Mouse (Mus musculus) lung, embryonic 15.5 days (tissue): ENCODE results near the gene Ptprn2. TPM values are rescaled to one million over a fixed set of nuclear protein-coding genes. Genes with fewer than 3 reads are reported as not detected.

Experiments used
- ATAC-seq: fragments of 200-750 bp; cut with Nextera tagmentation; 2 replicates; pipeline ENCODE4 v1.8.0; 2017; ENCODE audit warnings: moderate number of reproducible peaks, borderline replicate concordance; ENCODE audit not compliant: low FRiP score, low TSS enrichment; ENCODE audit errors: extremely low read depth
- H3K27ac ChIP-seq: fragments of 300-500 bp; sonication (generic); 2 replicates; pipeline ENCODE4 v1.5.1; 2015; ENCODE audit warnings: moderate library complexity, mild to moderate bottlenecking, inconsistent platforms
- H3K27me3 ChIP-seq: fragments of 300-500 bp; sonication (generic); 2 replicates; pipeline ENCODE4 v1.6.1; 2015; ENCODE audit warnings: inconsistent platforms
- H3K36me3 ChIP-seq: fragments of 300-500 bp; sonication (generic); 2 replicates; pipeline ENCODE4 v1.6.1; 2015; ENCODE audit warnings: inconsistent platforms
- H3K4me1 ChIP-seq: fragments of 300-500 bp; sonication (generic); 2 replicates; pipeline ENCODE4 v1.6.1; 2015; ENCODE audit warnings: inconsistent platforms
- H3K4me2 ChIP-seq: fragments of 300-500 bp; sonication (generic); 2 replicates; pipeline ENCODE4 v1.6.1; 2015; ENCODE audit warnings: inconsistent platforms, mild to moderate bottlenecking, moderate library complexity
- H3K4me3 ChIP-seq: fragments of 300-500 bp; sonication (generic); 2 replicates; pipeline ENCODE4 v1.5.1; 2015; ENCODE audit warnings: mild to moderate bottlenecking, inconsistent platforms
- H3K9ac ChIP-seq: fragments of 300-500 bp; sonication (generic); 2 replicates; pipeline ENCODE4 v1.6.1; 2015; ENCODE audit warnings: inconsistent platforms
- H3K9me3 ChIP-seq: fragments of 300-500 bp; sonication (generic); 2 replicates; pipeline ENCODE4 v1.6.1; 2016; ENCODE audit warnings: inconsistent platforms
- WGBS: fragments of 180-500 bp; shearing (Covaris S2); methylation state at CpG from one replicate; pipeline ENCODE4 v1.1.7; 2015; 5-methylcytosine and 5-hydroxymethylcytosine counted together
- polyA plus RNA-seq: library from polyadenylated mRNA; unstranded; fragments of >200 nt; fragmentation: Nextera tagmentation; extraction: Ambion mirVana; gene quantifications from 2 replicates; pipeline ENCODE4 v1.2.1, GENCODE M21; 2015

Gene Ptprn2
- polyA plus RNA-seq, 1 experiment from 2014 or later: 0.16 TPM

- Histone ChIP-seq H3K9me3 (no peaks in the 10 kb centered on the region), H3K4me3 (no peak overlapping the region), H3K4me2 (no peak overlapping the region), H3K36me3 (no peaks in the 10 kb centered on the region), H3K9ac (no peak overlapping the region), H3K4me1 (no peaks in the 10 kb centered on the region), H3K27me3 (no peaks in the 10 kb centered on the region), H3K27ac (no peak overlapping the region)
- 91% methylated on average over 1 of the region's 1 CpGs for WGBS
- no peak for ATAC-seq
These were observed 388.5 kb downstream of the Ptprn2 start for GRCm38 (mm10) chr12:116873866-116874585.

GRCm38 (mm10) chr12:116887496-116888281, 402.2 kb downstream of the Ptprn2 start:
- H3K4me1 ChIP-seq: no peaks in the 10 kb centered on the region
- no peak overlapping the region for H3K4me2 ChIP-seq
- H3K9ac ChIP-seq: no peak overlapping the region
- H3K27me3 ChIP-seq: no peaks in the 10 kb centered on the region
- WGBS: 64% methylated on average over 6 of the region's 6 CpGs
- H3K9me3 ChIP-seq: no peaks in the 10 kb centered on the region
- no peaks in the 10 kb centered on the region for H3K36me3 ChIP-seq
- ATAC-seq: no peak
- H3K4me3 ChIP-seq: no peak overlapping the region
- H3K27ac ChIP-seq: no peak overlapping the region

GRCm38 (mm10) chr12:116888856-116889255, 403.3 kb downstream of the Ptprn2 start:
- H3K27me3 ChIP-seq: no peaks in the 10 kb centered on the region
- H3K9me3 ChIP-seq: no peaks in the 10 kb centered on the region
- no peak overlapping the region for H3K27ac ChIP-seq
- ATAC-seq: no peak
- H3K4me1 ChIP-seq: no peaks in the 10 kb centered on the region
- no peak overlapping the region for H3K9ac ChIP-seq
- H3K4me3 ChIP-seq: no peak overlapping the region
- 82% methylated on average over 2 of the region's 2 CpGs for WGBS
- no peaks in the 10 kb centered on the region for H3K36me3 ChIP-seq
- no peak overlapping the region for H3K4me2 ChIP-seq

- Histone ChIP-seq H3K9me3 (no peaks in the 10 kb centered on the region), H3K4me2 (no peak overlapping the region), H3K36me3 (no peaks in the 10 kb centered on the region), H3K9ac (no peak overlapping the region), H3K4me3 (no peak overlapping the region), H3K27me3 (no peaks in the 10 kb centered on the region), H3K27ac (no peak overlapping the region), H3K4me1 (no peaks in the 10 kb centered on the region)
- WGBS: 59% methylated on average over 8 of the region's 8 CpGs
- no peak for ATAC-seq
These were observed 407.1 kb downstream of the Ptprn2 start for GRCm38 (mm10) chr12:116892584-116892983.

GRCm38 (mm10) chr12:116896651-116897050, 411.1 kb downstream of the Ptprn2 start:
- Histone ChIP-seq H3K27me3 (no peaks in the 10 kb centered on the region), H3K9ac (no peak overlapping the region), H3K4me1 (no peaks in the 10 kb centered on the region), H3K4me2 (no peak overlapping the region), H3K4me3 (no peak overlapping the region), H3K36me3 (no peaks in the 10 kb centered on the region), H3K27ac (no peak overlapping the region), H3K9me3 (no peaks in the 10 kb centered on the region)
- 39% methylated on average over 2 of the region's 2 CpGs for WGBS
- ATAC-seq: no peak

GRCm38 (mm10) chr12:116901773-116902172, 416.3 kb downstream of the Ptprn2 start:
- Histone ChIP-seq H3K36me3 (no peaks in the 10 kb centered on the region), H3K9ac (no peak overlapping the region), H3K27ac (no peak overlapping the region), H3K4me2 (no peak overlapping the region), H3K9me3 (no peaks in the 10 kb centered on the region), H3K4me1 (no peaks in the 10 kb centered on the region), H3K4me3 (no peak overlapping the region), H3K27me3 (no peaks in the 10 kb centered on the region)
- no peak for ATAC-seq
- WGBS: 84% methylated on average over 3 of the region's 3 CpGs

- H3K27me3 ChIP-seq: no peaks in the 10 kb centered on the region
- no peak for ATAC-seq
- 19% methylated on average over 1 of the region's 1 CpGs for WGBS
These were observed 421.9 kb downstream of the Ptprn2 start for GRCm38 (mm10) chr12:116907424-116907823.

GRCm38 (mm10) chr12:116908668-116909067, 423.1 kb downstream of the Ptprn2 start:
- H3K9me3 ChIP-seq: no peaks in the 10 kb centered on the region

More at GRCm38 (mm10) chr12:116907424-116907823, 421.9 kb downstream of the Ptprn2 start:
- no peaks in the 10 kb centered on the region for H3K36me3 ChIP-seq
- no peak overlapping the region for H3K27ac ChIP-seq
- H3K4me3 ChIP-seq: no peak overlapping the region
- H3K9me3 ChIP-seq: no peaks in the 10 kb centered on the region
- H3K4me2 ChIP-seq: no peak overlapping the region
- H3K4me1 ChIP-seq: no peaks in the 10 kb centered on the region
- H3K9ac ChIP-seq: no peak overlapping the region

GRCm38 (mm10) chr12:116916776-116917175, 431.3 kb downstream of the Ptprn2 start:
- no peak for ATAC-seq
- no peaks in the 10 kb centered on the region for H3K4me1 ChIP-seq
- H3K27me3 ChIP-seq: no peaks in the 10 kb centered on the region; the same call in 1 of the 2 replicates
- H3K36me3 ChIP-seq: no peaks in the 10 kb centered on the region
- no peak overlapping the region for H3K9ac ChIP-seq
- 15% methylated on average over 5 of the region's 5 CpGs for WGBS
- H3K9me3 ChIP-seq: no peaks in the 10 kb centered on the region
- H3K4me2 ChIP-seq: no peak overlapping the region
- no peak overlapping the region for H3K27ac ChIP-seq
- H3K4me3 ChIP-seq: no peak overlapping the region

More at GRCm38 (mm10) chr12:116908668-116909067, 423.1 kb downstream of the Ptprn2 start:
- Histone ChIP-seq H3K36me3 (no peaks in the 10 kb centered on the region), H3K4me3 (no peak overlapping the region), H3K4me1 (no peaks in the 10 kb centered on the region), H3K4me2 (no peak overlapping the region), H3K9ac (no peak overlapping the region), H3K27ac (no peak overlapping the region), H3K27me3 (no peaks in the 10 kb centered on the region)
- 73% methylated on average over 2 of the region's 2 CpGs for WGBS
- no peak for ATAC-seq

- 72% methylated on average over 6 of the region's 6 CpGs for WGBS
- no peaks in the 10 kb centered on the region; the same call in 1 of the 2 replicates for H3K27me3 ChIP-seq
- H3K36me3 ChIP-seq: no peaks in the 10 kb centered on the region
- no peak overlapping the region for H3K27ac ChIP-seq
- no peak overlapping the region for H3K4me3 ChIP-seq
- H3K4me1 ChIP-seq: no peaks in the 10 kb centered on the region
- H3K9me3 ChIP-seq: no peaks in the 10 kb centered on the region
- H3K9ac ChIP-seq: no peak overlapping the region
- H3K4me2 ChIP-seq: no peak overlapping the region
- no peak for ATAC-seq
These were observed 433.7 kb downstream of the Ptprn2 start for GRCm38 (mm10) chr12:116919185-116919584.

GRCm38 (mm10) chr12:116919691-116920526, 434.4 kb downstream of the Ptprn2 start:
- no peak for ATAC-seq
- 68% methylated on average over 22 of the region's 22 CpGs for WGBS

More at GRCm38 (mm10) chr12:116919691-116920526, 434.4 kb downstream of the Ptprn2 start:
- Histone ChIP-seq H3K4me1 (no peaks in the 10 kb centered on the region), H3K27me3 (no peaks in the 10 kb centered on the region; the same call in 1 of the 2 replicates), H3K4me2 (no peak overlapping the region), H3K9ac (no peak overlapping the region), H3K36me3 (no peaks in the 10 kb centered on the region), H3K9me3 (no peaks in the 10 kb centered on the region), H3K4me3 (no peak overlapping the region), H3K27ac (no peak overlapping the region)
